Mouse (Mus musculus) myocyte (in vitro differentiated cells): ENCODE measurements at regions not wholly inside any gene's neighbourhood (a gene's known extent, or its start where the extent isn't known, plus 50 kb on each side); places are given as distances from the start of the nearest gene placed in this dataset.

Source experiments
- E2F4 ChIP-seq: IDR thresholded peaks from one replicate; pipeline ENCODE4 v1.6.1; 2011; ENCODE audit warnings: mild to moderate bottlenecking, control low read depth, moderate library complexity; ENCODE audit not compliant: insufficient read depth
- MAX ChIP-seq: IDR thresholded peaks from one replicate; pipeline ENCODE4 v1.6.1; 2011; ENCODE audit warnings: low read depth, mild to moderate bottlenecking, control low read depth
- POLR2A ChIP-seq: IDR thresholded peaks from one replicate; pipeline ENCODE4 v1.6.1; 2011; ENCODE audit warnings: low read depth, mild to moderate bottlenecking, control low read depth, moderate library complexity; ENCODE audit not compliant: insufficient read length
- POLR2AphosphoS2 ChIP-seq: IDR thresholded peaks from one replicate; pipeline ENCODE4 v1.6.1; 2011; ENCODE audit warnings: low read depth, control low read depth; ENCODE audit not compliant: insufficient read length

DNA sequence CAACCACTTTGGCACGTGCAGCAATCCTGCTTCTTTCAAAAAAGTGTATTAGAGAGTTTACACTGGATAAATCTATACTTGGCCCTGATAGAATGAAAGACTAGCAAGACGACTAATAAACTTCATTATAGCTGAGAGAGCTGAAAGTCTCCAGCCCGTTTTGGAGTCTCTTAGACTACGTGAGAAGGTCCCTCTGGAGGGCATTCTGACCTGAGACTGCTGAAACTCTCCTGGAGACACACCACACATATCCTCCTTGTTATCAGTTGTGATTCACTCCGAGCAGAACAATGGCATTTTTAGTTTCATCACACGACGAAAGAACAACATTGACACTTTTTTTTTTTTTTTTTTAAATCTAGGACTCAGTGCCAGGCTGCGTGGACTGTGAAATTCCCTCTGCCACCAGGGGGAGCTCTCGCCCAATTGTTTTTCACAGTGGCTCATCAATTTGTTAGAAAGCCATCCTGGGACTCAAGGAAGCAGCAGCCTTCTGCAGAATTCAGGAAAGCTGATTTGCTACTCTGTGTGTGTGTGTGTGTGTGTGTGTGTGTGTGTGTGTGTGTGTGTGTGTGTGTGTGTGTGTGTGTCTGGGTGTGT is 1467.0 kb upstream of the Slc10a2 start:
- no peak for TF ChIP-seq MAX
- no peak for TF ChIP-seq POLR2AphosphoS2
- TF ChIP-seq E2F4: no peak
- TF ChIP-seq POLR2A: no peak
